Mouse (Mus musculus): ENCODE results near the gene Ncor1.
A peak's percentile ranks its signal among the peaks of the same experiment; 100 is the strongest.
"Not testable (repeated sequence)": the region's sequence is repeated elsewhere in the genome, so short reads cannot be mapped to it uniquely, and the experiment has no call there.

Gene Ncor1

GRCm38 (mm10) chr11:62458276-62458724, at the start of gene Ncor1, which contains the start of gene Pigl:
TSS of gene Ncor1 (minus strand) at chr11:62458541.
TSS of gene Pigl (plus strand) at chr11:62458460.
- DNase-seq, result peak; percentile 88 to 91

DNA sequence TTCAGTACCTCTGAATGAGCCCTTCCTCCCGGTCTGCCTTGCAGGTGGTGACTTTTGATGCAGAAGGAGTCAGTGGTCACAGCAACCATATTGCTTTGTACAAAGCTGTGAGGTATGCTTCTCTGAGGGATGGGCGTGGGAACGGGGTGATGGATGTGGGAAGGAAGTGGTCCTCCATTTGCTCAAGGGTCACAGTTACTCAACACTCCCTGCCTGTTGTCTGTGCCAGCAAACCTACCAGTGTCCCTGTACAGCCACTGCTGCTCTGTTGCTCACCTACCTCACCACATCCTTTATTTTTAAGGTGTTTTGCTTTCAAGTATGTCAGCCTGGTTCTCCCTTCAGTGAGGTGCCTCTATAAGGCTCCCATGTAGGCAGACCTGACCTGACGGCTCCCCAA, 49.3 kb upstream of the Ncor1 start:
- DNase-seq, result no peak

GRCm38 (mm10) chr11:62500529-62500928, 42.2 kb upstream of the Ncor1 start:
- no peak for DNase-seq

- DNase-seq, result no peak
Observed at GRCm38 (mm10) chr11:62498802-62499201, 40.5 kb upstream of the Ncor1 start.

GRCm38 (mm10) chr11:62497181-62497580, 38.8 kb upstream of the Ncor1 start:
- DNase-seq, result no peak

GRCm38 (mm10) chr11:62496151-62496715, 37.9 kb upstream of the Ncor1 start:
- peak; percentile 23 to 55 for DNase-seq

- no peak for DNase-seq
Observed at GRCm38 (mm10) chr11:62495276-62495801, 37.0 kb upstream of the Ncor1 start.

DNA sequence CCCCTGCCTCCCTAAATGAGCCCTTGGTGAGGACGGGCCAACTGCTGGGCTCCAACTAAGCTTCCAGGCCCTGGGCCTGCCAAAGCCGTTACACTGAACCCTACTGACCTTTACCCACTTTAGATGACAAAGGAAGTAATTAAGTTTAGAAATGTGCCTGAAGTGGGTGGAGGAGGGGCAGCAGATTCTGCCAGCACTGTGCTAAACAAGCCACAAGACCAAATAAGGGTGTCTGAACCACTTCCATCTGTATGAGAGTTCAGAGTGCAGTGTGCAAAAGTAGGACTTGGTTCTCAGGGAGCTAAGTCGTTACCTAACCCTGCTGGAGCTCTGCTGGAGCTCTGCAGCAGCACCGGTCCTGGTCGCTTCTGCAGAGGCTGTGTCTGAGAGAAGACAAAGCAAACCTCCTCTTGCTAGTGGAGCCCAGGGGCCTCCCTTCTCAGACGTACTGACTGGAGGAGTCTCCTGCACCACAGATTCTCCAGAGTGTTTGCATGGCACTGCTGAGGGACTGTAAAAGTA, 36.5 kb upstream of the Ncor1 start:
- DNase-seq, result no peak

DNA sequence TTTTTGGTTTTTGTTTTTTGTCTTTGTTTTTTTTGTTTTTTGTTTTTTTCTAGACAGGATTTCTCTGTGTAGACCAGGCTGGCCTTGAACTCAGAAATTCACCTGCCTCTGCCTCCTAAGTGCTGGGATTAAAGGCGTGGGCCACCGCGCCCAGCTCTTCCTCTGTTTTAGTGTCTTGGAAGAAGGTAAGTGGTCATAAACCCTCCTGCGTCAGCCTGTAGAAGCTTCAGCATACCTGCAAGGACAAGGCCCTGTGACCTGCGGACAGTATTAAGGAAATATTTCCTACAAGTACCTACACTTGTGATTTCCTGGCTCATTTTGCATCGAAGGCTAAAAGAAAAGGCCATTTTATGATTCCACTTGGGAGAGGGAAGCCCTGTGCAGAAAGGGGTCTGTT, 35.4 kb upstream of the Ncor1 start:
- no peak for DNase-seq

- no peak for DNase-seq
Observed at GRCm38 (mm10) chr11:62487540-62488350, 29.4 kb upstream of the Ncor1 start.

GRCm38 (mm10) chr11:62486949-62487348, 28.6 kb upstream of the Ncor1 start:
- DNase-seq, result no peak

GRCm38 (mm10) chr11:62479581-62479980, 21.2 kb upstream of the Ncor1 start:
- DNase-seq, result no peak

DNA sequence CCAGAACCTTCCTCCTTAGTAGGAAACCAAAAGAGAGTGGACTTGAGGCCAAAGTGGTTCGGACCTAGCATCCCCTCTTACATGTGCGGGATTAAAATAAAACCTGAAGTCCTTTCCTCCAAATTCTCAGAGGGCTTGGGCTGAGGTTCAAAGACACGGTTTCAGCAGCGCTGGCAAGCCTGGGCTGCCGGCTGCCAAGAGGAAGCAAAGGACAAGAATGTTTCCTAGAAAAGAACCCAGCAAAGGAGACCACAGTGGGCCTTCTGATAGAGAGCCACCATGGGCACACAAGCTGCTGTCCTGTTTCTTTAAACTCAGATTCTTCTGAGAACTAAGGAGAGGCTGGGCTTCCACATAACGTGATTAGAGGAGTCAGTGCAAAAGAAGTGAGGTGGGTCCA, 20.6 kb upstream of the Ncor1 start:
- no peak for DNase-seq

- no peak for DNase-seq
Observed at GRCm38 (mm10) chr11:62476156-62476555, 17.8 kb upstream of the Ncor1 start.

GRCm38 (mm10) chr11:62473516-62473915, 15.2 kb upstream of the Ncor1 start:
- DNase-seq, result no peak

DNA sequence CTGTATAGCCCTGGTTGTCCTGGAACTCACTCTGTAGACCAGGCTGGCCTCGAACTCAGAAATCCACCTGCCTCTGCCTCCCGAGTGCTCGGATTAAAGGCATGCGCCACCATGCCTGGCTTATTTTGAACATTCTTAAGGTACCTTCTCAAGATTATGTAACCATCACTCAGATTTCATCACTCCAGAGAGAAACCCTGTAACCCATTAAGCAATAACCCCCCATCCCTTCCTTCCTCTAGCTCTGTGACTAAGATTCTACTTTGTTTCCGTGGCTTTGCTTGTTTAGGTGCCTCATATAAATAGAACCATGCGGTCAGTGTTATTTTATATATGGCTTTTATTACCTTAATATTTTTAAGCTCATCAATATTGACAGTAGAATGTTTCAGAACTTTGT, 12.1 kb upstream of the Ncor1 start:
- no peak for DNase-seq

GRCm38 (mm10) chr11:62467289-62467688, 8.9 kb upstream of the Ncor1 start:
- DNase-seq, result not testable (repeated sequence)

- DNase-seq, result no peak
Observed at GRCm38 (mm10) chr11:62466546-62466945, 8.2 kb upstream of the Ncor1 start.

DNA sequence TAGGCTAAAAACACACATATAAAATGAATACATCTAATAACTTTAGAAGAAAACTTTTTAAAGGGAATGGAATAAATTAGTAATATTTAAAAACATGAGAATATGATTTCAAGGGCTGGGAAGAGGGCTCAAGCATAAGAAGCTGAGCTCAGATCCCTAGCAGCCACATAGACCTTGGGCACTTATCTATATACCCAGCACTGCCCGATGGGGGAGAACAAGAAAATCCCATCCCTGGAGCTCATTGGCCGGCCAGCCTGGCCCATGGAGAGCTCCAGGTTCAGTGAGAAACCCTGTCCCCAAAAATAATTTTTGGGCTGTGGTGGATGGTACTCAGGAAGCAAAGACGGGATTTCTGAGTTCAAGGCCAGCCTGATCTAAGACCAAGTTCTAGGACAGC, 7.5 kb upstream of the Ncor1 start:
- DNase-seq, result no peak

DNA sequence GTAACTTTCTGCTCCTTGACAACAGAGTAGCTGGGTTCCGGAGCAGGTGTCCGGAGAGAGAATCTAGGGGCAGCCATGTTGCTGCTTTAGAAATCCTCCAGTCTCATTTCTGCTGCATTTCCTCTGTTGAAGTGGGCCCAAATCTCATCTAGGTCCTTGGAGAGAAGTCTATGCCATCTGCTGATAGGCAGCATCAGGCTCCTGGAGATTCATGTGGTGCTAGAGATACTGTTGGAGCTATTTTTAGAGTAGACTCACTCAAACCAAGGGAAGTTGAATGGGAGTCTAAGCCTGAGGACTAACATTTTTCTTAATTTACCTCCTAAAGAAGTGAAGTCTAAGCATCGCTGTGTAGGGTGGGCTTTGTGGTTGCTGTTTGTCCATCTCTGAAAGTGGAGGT, 6.4 kb upstream of the Ncor1 start:
- DNase-seq, result peak in 1 of 2 experiments; percentile 20

DNA sequence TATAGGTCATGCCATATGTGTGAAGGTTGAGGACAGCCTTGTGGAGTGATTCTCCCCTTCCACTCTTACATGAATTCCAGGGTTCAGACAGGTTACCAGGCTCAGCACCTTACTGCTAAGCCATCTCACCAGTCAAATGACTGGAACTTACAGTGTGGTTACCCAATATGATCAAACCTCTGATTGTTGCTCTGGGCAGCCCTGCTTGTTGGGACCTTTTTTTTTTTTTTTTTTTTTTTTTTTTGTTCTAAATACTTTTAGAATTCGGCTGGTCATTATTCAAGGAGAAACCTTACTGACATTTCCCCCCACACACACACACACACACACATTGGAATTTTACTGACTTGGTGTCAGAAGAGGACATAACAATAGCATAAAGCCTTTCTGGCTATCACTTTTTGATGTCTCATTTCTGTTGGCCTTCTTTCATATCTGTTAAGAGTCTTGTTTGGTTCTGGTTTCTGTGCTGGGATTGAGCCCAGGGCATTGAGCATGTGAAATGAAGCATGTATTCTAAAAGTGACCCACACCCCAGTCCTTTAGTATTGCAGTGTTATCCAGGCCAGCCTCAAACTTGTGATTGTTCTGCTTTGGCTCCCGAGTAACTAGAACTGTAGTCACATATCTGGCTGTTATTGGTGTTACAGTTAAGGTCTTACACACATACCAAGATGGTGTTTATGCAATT, 5.0 kb upstream of the Ncor1 start:
- no peak for DNase-seq

DNA sequence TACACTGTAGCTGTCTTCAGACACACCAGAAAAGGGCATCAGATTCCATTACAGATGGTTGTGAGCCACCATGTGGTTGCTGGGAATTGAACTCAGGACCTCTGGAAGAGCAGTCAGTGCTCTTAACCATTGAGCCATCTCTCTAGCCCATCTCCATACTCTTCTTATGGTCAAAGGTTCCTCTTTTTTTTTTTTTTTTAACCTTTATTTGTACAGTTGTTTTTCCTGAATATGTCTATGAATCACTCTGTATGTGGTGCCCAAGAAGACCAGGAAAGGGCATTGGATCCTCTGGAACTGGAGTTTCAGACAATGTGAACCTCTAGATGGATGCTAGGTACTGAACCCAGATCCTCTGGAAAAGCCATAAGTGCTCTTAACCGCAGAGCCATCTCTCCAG, 4.2 kb upstream of the Ncor1 start:
- DNase-seq, result not testable (repeated sequence)

- no peak for DNase-seq
Observed at GRCm38 (mm10) chr11:62458780-62459179, 439 bp upstream of the Ncor1 start.

All from cerebellum, postnatal 25 days (tissue).